ENCODE assay signal across 26 mouse cellular contexts in genomic region chr7:54406596-54406995, GRCm38 (mm10).
"Had no signal": no experiment of that assay in that cellular context is flagged by ENCODE, and none has a peak within 500 bp of the region (broad histone marks: within the 10 kb centered on the region; RNA-seq: fewer than 3 reads in every experiment).

No protein-coding gene starts in this region.

- ATAC-seq: hindbrain, postnatal 0 days; intestine, embryonic 16.5 days had no signal

- H3K4me2 ChIP-seq: heart, embryonic 13.5 days; heart, embryonic 15.5 days; hindbrain, embryonic 13.5 days; hindbrain, embryonic 15.5 days; limb, embryonic 12.5 days; liver, embryonic 11.5 days; liver, embryonic 13.5 days; liver, embryonic 15.5 days had no signal

- H3K27ac ChIP-seq: heart, embryonic 10.5 days; heart, embryonic 13.5 days; heart, embryonic 15.5 days; hindbrain, embryonic 13.5 days; hindbrain, embryonic 15.5 days; hindbrain, postnatal 0 days; limb, embryonic 12.5 days; liver, embryonic 13.5 days; liver, embryonic 15.5 days had no signal

- H3K4me1 ChIP-seq: heart, embryonic 10.5 days; heart, embryonic 13.5 days; heart, embryonic 15.5 days; hindbrain, embryonic 13.5 days; hindbrain, embryonic 15.5 days; limb, embryonic 12.5 days; liver, embryonic 13.5 days; liver, embryonic 15.5 days had no signal

- H3K9me3 ChIP-seq: heart, embryonic 10.5 days; heart, embryonic 13.5 days; heart, embryonic 15.5 days; hindbrain, embryonic 13.5 days; hindbrain, embryonic 15.5 days; limb, embryonic 12.5 days; liver, embryonic 15.5 days had no signal

- H3K36me3 ChIP-seq: heart, embryonic 10.5 days; heart, embryonic 13.5 days; heart, embryonic 15.5 days; hindbrain, embryonic 13.5 days; hindbrain, embryonic 15.5 days; limb, embryonic 12.5 days; liver, embryonic 13.5 days; liver, embryonic 15.5 days had no signal

- H3K27me3 ChIP-seq: heart, embryonic 13.5 days; heart, embryonic 15.5 days; hindbrain, embryonic 13.5 days; hindbrain, embryonic 15.5 days; limb, embryonic 12.5 days; liver, embryonic 13.5 days; liver, embryonic 15.5 days had no signal

- H3K9ac ChIP-seq: heart, embryonic 13.5 days; heart, embryonic 15.5 days; hindbrain, embryonic 13.5 days; hindbrain, embryonic 15.5 days; limb, embryonic 12.5 days; liver, embryonic 13.5 days; liver, embryonic 15.5 days had no signal

- H3K4me3 ChIP-seq: heart, embryonic 10.5 days; heart, embryonic 13.5 days; heart, embryonic 15.5 days; hindbrain, embryonic 13.5 days; hindbrain, embryonic 15.5 days; limb, embryonic 12.5 days; liver, embryonic 13.5 days; liver, embryonic 15.5 days had no signal

- DNase-seq: gastrocnemius, postnatal 14 days; gastrocnemius, postnatal 36 days; heart, adult 18-20 months; heart, postnatal 14 days; heart, postnatal 36 days; kidney, adult 11 months; kidney, adult 2 months; kidney, adult 9 months; kidney, postnatal 10 days; kidney, postnatal 25 days; kidney, postnatal 4 days; layer of hippocampus, adult 9-11 months; layer of hippocampus, postnatal 36 days; left cerebral cortex, postnatal 4 days; liver; liver, embryonic 13.5 days had no signal
